Mouse (Mus musculus) induced T-regulatory cell, adult 2 months (primary cell): Measurements from ENCODE around the gene Cys1.
A peak's percentile ranks its signal among the peaks of the same experiment; 100 is the strongest.
"Not testable (repeated sequence)": the region's sequence is repeated elsewhere in the genome, so short reads cannot be mapped to it uniquely, and the experiment has no call there.

Source experiments
- DNase-seq: peaks from one replicate; pipeline ENCODE4 v3.0.0-alpha.2; 2012; ENCODE audit warnings: low read depth

Gene Cys1

GRCm38 (mm10) chr12:24645901-24646300 lies 35.7 kb downstream of the Cys1 start:
- DNase-seq: no peak

DNA sequence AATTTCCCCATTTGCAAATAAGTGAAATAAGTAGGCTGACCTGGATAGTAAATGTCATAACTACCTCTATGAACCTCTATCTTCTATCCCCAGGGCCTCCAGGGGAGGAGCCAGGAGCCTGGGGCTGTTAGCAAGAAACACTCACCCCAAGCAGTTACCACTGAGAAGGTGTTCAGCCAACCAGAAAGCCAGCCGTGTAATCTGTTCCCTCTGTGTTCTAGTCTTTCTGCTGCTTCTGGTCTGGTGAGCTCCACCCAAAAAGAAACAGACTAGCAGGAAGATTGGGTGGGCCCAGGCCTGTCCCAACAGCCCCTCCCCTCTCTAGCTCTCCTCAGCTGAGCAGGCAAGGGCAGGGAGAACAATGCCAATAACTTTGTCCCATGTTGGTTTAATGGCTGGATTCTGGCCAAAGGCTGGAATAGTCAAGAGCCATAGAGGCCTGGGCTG lies 37.5 kb downstream of the Cys1 start:
- DNase-seq: no peak

DNA sequence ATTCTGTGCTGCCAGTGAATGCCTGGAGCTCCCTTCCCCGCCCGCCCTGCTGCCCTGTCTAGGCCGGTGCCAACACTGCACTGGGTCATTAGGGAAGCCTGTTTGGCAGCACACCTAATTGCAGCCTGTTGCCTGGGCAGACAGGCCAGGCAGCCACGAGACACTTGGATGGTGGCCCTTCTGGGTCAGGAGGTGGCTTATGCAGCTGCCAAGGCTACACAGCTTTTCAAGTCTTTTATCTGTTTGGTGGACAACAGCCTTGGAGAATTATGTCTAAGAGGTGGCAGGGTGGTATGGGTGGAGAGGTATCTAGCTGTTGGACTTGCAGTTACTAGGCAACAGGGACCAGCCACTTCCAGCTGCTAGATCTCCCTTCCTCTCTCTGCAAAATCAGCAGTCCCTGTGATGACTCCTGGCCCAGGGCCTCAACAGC lies 39.2 kb downstream of the Cys1 start:
- no peak for DNase-seq

- not testable (repeated sequence) for DNase-seq
These were observed 42.8 kb downstream of the Cys1 start for GRCm38 (mm10) chr12:24638787-24639186.

DNA sequence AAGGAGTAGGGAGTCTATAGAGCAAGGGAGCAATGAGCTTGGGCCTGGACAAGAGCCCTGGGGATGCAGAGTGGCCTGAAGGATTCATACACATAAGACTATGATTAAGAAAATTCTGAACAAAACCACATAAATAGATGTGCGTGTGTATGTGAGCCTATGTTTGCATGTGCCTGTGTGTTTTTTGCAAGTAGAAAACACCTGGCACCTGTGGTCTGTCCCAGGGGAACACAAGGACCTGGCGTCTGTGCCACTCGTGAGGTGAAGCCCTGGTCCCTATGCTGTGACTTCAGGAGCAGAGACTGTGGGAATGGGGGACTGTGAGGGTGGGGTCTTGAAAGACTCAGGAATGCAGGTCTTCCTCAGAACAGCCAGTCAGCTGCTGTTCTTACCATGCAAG lies 47.0 kb downstream of the Cys1 start:
- DNase-seq: no peak

DNA sequence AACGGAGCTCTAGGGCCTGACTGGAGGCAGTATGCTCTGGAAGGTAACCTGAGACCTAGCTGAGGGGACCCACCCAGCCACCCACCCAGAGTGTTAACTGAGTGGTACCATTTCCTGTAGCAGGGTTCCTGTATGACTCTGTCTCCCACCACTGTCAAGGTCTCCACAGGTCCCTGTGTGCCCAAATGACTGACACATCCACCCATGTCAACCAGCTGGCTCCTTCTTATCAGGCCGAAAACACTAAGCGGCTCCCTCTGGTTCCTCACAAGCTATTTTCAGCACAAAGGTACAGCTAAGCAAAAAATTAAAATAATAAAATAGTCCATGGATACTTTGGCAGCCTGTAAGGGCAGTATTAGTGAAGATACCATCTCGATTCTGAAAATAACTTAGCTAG lies 47.4 kb downstream of the Cys1 start:
- DNase-seq: no peak

DNA sequence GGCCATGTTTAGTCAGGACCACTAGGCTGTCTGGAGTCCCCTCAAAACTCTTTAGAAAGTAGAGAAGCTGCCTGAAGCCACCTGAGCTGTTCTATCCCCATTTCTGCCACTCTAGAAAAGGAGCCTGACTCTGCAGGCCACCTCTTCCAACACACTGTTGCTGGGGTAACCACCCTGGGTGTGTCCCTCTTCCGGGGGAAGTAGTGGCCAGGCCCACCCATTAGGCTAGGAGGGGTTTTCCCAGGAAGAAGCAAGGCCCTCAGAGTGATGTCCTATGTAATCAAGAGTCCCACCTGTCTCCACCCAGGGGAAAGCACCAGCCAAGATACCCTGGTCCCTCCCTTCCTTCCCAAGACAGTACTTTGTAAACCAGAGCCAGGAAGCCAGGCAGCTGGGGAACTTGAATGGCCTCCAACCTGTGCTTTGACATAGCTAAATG lies 47.8 kb downstream of the Cys1 start:
- peak; percentile 79 for DNase-seq

- DNase-seq: peak; percentile 33
These were observed 49.2 kb downstream of the Cys1 start for GRCm38 (mm10) chr12:24632404-24632803.

DNA sequence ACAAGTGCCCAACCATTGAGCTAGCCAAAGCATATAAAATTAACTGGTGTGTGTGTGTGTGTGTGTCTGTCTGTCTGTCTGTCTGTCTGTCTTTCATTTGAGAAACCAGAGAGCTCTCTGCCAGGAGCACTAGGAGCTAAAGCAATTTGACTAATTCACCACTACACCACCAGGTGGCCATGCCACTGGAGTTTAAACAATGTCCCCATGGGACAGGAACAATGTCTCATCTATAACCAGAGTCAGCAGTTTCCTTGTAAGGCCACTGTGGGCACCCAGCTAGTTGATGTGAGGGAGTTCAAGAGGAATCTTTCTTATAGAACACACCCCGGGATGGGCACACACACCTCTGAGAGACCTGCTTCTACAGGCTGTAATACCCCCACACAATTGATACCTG lies 51.4 kb downstream of the Cys1 start:
- DNase-seq: peak; percentile 80

DNA sequence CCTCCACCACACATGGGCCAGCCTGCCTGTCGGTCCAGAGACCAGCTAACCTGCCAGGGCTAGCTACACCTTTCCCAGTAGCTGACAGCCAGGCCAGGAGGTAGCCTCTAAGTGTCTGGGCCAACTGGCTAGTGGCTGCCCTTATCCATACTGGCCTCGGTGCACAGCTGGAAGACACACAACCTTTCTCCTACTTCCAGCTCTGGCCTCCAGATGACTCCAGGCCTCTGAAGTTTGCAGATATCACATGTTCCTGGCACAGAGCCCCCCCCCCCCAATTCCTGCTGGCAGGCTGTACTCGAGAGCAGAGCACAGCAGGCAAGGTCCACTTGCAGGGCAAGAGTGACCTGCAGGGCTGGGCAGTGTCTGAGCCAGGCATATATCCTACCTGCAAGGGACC lies 54.4 kb downstream of the Cys1 start:
- DNase-seq: no peak

DNA sequence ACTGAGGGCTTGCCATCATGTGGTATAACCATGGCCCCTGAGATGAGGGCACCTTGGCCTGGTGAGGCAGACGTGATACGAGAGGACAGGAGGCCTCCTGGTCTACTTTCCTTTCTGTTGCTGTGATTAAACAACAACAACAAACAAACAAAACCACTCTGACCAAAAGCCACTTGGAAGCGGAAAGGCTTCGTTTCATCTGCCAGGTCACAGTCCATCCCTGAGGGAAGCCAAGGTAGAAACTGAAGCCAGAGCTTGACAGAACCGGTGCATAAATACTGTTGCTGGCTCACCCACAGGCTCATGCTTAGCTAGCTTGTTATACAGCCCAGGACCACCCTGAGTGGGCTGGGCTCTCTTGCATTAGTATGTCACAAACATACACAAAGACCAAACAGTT lies 55.2 kb downstream of the Cys1 start:
- no peak for DNase-seq

DNA sequence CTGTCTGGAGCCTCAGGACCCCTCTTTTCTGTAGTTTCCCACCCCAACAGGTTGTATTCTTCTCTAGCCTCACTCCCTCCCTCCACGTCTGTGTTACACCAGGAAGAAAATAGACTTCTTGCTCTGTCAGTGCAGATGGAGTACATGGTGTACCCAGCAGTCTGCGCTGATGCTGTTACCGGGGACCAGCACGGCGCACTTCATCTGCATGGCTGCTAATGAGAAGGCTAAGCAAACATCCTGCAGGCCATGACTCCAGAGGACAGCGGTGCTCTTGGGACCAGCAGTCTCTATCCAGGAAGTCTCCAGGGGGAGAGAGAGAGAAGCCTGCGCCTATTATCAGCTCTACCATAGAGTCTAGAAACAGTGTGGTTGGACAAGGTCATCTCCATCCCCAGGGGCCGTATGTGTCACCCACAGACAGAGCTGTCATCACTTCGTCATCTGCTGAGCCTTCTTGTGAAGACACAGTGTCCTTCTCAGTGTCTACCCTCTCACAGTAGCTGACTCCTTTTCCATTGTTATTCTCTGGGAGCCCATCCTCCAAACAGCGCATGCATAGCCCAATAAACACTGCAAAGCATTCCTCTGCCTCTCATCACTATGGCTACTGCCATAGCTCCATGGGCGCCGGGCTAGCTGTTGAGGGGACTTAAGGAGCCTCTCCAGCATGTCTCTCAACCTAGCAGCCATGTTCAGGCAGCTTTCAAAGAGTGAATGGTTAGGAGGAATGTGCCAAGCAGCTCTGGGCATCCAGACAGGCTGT lies 57.9 kb downstream of the Cys1 start:
- no peak for DNase-seq

DNA sequence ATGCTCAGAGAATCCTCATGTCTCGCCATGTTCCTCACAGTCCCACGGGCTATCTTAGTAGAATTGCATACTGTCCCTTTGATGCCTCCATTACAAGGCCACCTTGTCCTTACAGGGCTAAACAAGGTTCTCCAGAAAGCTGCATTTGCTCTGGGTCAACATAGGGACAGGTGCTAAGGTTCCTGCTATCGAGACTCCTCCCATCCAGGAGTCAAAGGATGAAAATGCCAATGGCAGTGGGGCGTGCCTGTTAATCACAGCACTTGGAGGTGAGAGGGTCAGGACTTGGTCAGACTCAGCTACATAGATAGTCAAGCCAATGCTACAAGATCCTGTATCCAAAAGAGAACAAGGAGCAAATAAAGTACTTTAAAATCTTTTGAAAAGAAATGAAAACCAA lies 62.2 kb downstream of the Cys1 start:
- DNase-seq: no peak
